Mouse (Mus musculus) heart, adult 2 months (tissue): Measurements from ENCODE around the gene Senp8.
"Not testable (repeated sequence)": the region's sequence is repeated elsewhere in the genome, so short reads cannot be mapped to it uniquely, and the experiment has no call there.

Experiments used
- CTCF ChIP-seq: fragments of 200-600 bp; IDR thresholded peaks from 2 replicates; pipeline ENCODE4 v1.8.1; 2022; ENCODE audit warnings: antibody characterized with exemption, mild to moderate bottlenecking, moderate library complexity
- EP300 ChIP-seq: fragments of 200-500 bp; IDR thresholded peaks from 2 replicates; pipeline ENCODE4 v1.6.1; 2011; ENCODE audit warnings: low read depth, low read length, control low read depth; ENCODE audit not compliant: insufficient read depth
- POLR2A ChIP-seq: fragments of 200-500 bp; IDR thresholded peaks from 2 replicates; pipeline ENCODE4 v1.6.1; 2011; ENCODE audit warnings: mild to moderate bottlenecking, low read depth, low read length, control low read depth; ENCODE audit not compliant: insufficient read depth

DNA sequence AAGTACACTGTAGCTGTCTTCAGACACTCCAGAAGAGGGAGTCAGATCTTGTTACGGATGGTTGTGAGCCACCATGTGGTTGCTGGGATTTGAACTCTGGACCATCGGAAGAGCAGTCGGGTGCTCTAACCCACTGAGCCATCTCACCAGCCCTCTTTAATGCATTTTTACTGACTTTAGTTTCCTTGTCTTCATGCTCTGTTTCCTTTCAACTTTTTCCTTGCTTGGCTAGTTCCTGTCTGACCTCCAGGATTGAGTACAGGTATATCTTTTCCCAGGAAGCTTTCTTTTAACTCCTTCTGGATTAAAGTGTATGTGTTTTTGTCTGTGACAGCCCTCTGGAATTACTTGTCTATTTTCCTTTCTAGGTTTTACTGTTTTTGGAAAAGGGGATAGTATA, 6.5 kb upstream of the Senp8 start:
- not testable (repeated sequence) for TF ChIP-seq CTCF, POLR2A, EP300
